Mouse (Mus musculus) gastrocnemius, adult 2 months (tissue): ENCODE results near the gene Zfp747. TPM values are rescaled to one million over a fixed set of nuclear protein-coding genes. Genes with fewer than 3 reads are reported as not detected.
A peak's percentile ranks its signal among the peaks of the same experiment; 100 is the strongest.

Experiments
- DNase-seq: peaks from one replicate; pipeline ENCODE4 v3.0.0; 2022
- H3K27ac ChIP-seq: fragments of 200-600 bp; 2 replicates; pipeline ENCODE4 v1.8.1; 2022; ENCODE audit warnings: mild to moderate bottlenecking
- H3K4me3 ChIP-seq: fragments of 200-600 bp; 2 replicates; pipeline ENCODE4 v1.8.1; 2022; ENCODE audit warnings: mild to moderate bottlenecking, moderate library complexity
- CTCF ChIP-seq: fragments of 200-600 bp; IDR thresholded peaks from 2 replicates; pipeline ENCODE4 v1.8.1; 2022; ENCODE audit warnings: antibody characterized with exemption, mild to moderate bottlenecking, moderate library complexity
- intact Hi-C: fragments of 180-260 bp; cut with DNase I; formaldehyde crosslinking; loops from one replicate; pipeline ENCODE4 v1.15.1; 2025
- total RNA-seq, 2 experiments: library from RNA; stranded (reverse); gene quantifications; 2 replicates each; pipeline ENCODE4 v1.2.3; 2021

The Zfp747 gene
- total RNA-seq, 2 experiments from 2014 or later = 3.7 to 3.8 TPM

DNA sequence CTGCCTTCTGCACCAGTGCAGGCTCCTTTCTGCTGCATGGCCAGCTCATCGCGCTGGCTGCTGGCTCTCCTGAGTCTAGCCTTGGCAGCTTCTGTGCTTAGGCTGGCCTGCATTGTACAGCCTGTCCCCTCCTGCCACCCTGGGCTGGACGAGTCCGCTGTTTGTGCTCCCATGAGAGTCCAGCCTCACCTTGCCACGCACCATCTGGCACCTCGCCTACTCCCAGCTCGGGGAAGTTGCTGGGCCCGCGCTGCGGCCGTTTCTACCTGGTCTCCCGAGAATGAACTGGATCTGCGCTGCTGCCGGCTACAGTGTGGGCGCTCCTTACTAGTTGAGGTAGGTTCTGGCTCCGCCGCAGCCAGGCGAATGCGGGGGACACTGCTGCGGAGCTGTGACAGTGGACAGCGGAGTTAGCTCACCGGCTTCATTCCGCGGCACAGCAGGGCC lies 12.4 kb downstream of the Zfp747 start:
- Histone ChIP-seq H3K4me3 (peak overlapping the region; percentile 71), H3K27ac (peak overlapping the region; percentile 58)
- no peak for TF ChIP-seq CTCF
- peak; percentile 39 for DNase-seq
- intact Hi-C loops = loop anchor here (2.0 to 10.0 kb wide), 3 partner anchors 44 to 135 kb away; partner anchors contain the start of genes Fbrs and Zfp764

DNA sequence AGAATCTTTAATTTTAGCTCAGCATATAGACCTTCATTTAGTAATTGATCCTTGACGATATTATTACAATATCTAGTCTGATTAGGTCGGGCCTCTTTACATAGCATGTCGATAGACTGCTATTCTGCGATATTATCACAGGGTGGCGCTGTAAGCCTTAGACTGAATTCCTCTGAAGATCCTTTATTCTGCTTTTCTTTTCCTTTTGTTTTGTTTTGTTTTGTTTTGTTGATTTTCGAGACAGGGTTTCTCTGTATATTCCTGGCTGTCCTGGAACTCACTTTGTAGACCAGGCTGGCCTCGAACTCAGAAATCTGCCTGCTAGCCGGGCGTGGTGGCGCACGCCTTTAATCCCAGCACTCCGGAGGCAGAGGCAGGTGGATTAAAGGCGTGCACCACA lies 13.4 kb downstream of the Zfp747 start:
- TF ChIP-seq CTCF = peak; percentile 90
- DNase-seq = peak; percentile 29
- peak overlapping the region; percentile 64 for H3K4me3 ChIP-seq
- 0 out of 2 replicates have a peak overlapping the region, but pooled peaks have one; percentile 43 for H3K27ac ChIP-seq
- intact Hi-C loops = loop anchor here (2.0 to 10.0 kb wide), 3 partner anchors 45 to 136 kb away; partner anchors contain the start of genes Fbrs and Zfp764

DNA sequence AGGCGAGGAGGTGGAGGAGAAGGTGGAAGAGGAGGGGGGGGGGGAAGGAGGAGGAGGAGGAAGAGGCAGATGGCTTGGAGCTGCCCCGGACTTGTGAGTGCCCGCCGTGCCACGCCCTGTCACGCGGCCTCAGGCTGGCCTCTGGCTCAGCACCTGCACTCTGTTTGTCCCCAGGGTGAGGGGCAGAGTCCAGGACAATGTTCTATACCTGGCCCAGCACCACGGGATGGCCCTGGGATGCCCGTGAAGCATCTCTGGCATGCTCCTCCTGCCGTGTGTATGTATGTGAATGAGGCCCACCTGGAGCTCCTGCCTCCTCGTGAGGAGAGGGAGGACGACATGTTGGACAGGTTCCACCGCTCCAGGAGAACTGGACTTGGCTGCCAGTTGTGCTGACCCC lies 14.4 kb downstream of the Zfp747 start:
- no peak for TF ChIP-seq CTCF
- no peak overlapping the region for H3K4me3 ChIP-seq
- no peak for DNase-seq
- H3K27ac ChIP-seq = no peak overlapping the region
- intact Hi-C loops = loop anchor here (5.0 to 10.0 kb wide), 2 partner anchors 46 to 113 kb away; partner anchors contain the start of genes Fbrs and Zfp764

DNA sequence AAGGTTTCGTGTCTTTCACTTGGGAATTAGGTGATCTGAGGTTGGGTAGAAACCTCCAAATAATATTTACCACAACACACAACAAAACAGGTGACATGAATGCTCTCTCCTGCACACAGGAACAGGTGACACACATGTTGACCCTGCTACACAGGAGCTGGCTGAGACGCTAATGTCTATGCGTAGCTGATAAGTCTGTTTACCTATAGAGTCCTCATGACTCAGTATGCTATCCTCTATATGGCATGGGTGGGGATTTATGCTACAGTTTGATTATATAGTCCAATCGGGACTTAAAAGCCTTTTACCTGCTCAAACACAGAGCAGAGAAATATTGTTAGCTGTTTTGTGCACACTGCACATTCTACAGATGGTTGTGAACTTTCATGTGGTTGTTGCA lies 15.6 kb downstream of the Zfp747 start:
- intact Hi-C loops = loop anchor here (5.0 to 10.0 kb wide), 2 partner anchors 47 to 115 kb away; partner anchors contain the start of genes Fbrs and Zfp764
- Histone ChIP-seq H3K27ac (no peak overlapping the region), H3K4me3 (no peak overlapping the region)
- DNase-seq = no peak
- TF ChIP-seq CTCF = no peak

DNA sequence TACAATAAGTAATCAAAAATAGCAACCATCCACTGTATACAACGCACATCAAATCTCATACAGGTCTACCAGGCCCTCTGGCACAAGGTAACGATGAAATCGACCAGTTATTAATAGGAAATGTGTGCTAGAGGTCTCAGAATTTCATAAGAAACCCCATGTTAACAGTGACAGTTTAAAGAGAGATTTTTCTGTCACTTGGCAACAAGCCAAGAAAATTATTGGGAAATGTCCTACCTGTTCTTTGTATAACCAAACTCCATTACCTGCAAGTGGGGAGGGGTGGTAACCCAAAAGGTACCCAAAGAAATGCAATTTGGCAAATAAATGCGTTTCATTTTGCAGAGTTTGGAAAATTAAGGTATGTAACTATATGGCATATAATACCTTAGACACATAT lies 17.4 kb downstream of the Zfp747 start:
- intact Hi-C loops = no loop called here
- Histone ChIP-seq H3K27ac (no peak overlapping the region), H3K4me3 (no peak overlapping the region)
- no peak for TF ChIP-seq CTCF
- no peak for DNase-seq

DNA sequence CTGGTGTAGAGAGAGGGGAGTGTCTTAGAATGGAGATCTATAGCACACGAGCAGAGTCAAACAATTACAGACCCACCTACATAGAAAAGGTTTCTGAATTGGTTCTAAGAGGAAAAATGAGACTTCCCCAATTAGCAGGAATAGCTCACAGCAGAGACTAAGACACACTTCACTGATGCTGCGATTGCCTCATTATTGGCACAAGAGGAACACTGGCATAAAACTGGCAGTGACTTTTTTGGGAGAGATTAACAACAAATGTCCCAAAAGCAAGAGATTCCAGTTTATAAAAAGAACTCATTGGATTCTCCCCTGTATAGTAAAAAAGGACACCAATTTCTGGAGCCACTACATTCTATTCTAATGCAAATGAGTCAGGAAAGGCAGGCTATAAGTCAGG lies 18.0 kb downstream of the Zfp747 start:
- intact Hi-C loops = no loop called here
- no peak for DNase-seq
- TF ChIP-seq CTCF = no peak
- Histone ChIP-seq H3K27ac (no peak overlapping the region), H3K4me3 (no peak overlapping the region)

DNA sequence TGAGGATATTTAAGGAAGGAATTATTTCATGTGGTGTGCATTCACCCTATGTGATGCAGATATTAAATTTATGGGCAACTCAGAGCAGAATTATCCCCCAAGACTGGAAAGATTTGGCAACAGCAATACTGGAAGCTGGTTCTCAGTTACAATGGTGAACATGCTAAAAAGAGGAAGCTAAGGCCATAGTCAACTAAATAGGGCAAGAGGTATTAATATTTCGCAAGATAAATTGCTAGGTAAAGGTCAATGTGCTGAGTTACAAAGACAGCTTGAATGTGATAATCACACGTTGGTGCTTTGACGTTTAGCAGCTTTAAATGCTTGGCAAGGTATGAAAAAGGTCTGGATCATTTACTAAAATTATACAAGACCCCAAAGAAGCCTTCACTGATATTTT lies 20.1 kb downstream of the Zfp747 start:
- Histone ChIP-seq H3K4me3 (no peak overlapping the region), H3K27ac (no peak overlapping the region)
- intact Hi-C loops = no loop called here
- no peak for TF ChIP-seq CTCF
- no peak for DNase-seq

DNA sequence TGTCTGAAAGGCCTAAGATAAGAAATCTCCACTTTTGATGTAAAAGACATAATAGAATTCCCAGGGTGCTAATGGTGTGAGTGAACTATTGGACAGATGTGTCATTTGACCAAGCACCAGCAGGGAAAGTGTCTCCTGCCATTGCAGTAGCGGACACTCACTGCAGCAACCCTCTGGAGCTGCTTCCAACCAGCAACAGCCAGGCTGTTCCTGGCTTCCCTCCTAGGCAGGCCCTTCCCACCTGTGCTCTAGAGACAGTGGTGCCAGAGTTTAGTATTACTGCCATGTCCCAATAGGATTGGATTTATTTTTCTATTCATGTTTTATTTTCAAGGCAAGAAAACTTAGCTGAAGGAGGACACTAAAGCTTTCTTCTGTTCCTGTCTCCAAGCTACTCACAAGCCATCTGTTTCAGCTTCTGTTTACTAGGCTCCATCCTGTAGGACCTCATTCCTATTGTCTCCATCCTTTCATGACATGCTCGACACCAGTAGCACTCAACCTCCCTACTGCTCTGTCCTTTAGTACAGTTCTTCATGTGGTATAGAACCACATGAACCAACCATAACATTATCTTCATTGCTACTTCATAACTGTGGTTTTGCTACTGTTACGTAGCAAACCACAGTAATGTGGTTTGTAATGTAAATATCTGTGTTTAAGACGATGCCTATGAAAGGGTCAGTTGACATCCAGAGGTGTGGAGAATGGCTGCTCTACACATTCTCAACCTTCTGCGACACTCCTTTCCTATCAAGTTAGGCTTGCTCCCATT lies 24.4 kb downstream of the Zfp747 start:
- DNase-seq = no peak
- H3K4me3 ChIP-seq = no peak overlapping the region
- no peak for TF ChIP-seq CTCF
- H3K27ac ChIP-seq = no peak overlapping the region
- intact Hi-C loops = no loop called here

DNA sequence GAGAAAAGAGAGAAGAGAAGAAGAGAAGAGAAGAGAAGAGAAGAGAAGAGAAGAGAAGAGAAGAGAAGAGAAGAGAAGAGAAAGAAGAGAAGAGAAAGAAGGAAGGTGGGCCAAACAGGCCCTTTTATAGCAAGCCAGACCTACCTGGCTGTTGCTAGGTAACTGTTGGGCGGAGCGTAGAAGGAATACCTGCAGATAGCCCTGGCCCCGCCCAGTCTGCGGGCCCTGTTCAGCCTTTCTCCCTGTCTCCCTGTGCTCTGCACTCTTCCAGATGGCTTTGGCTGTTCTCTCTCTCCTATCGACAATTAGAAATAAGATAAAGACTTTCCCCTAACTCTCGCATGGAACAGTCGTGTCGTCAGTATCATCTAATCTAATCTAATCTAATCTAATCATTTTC lies 29.2 kb downstream of the Zfp747 start:
- no peak for DNase-seq
- TF ChIP-seq CTCF = no peak
- peak overlapping the region; percentile 100 for H3K27ac ChIP-seq
- intact Hi-C loops = no loop called here
- H3K4me3 ChIP-seq = peak overlapping the region; percentile 77

DNA sequence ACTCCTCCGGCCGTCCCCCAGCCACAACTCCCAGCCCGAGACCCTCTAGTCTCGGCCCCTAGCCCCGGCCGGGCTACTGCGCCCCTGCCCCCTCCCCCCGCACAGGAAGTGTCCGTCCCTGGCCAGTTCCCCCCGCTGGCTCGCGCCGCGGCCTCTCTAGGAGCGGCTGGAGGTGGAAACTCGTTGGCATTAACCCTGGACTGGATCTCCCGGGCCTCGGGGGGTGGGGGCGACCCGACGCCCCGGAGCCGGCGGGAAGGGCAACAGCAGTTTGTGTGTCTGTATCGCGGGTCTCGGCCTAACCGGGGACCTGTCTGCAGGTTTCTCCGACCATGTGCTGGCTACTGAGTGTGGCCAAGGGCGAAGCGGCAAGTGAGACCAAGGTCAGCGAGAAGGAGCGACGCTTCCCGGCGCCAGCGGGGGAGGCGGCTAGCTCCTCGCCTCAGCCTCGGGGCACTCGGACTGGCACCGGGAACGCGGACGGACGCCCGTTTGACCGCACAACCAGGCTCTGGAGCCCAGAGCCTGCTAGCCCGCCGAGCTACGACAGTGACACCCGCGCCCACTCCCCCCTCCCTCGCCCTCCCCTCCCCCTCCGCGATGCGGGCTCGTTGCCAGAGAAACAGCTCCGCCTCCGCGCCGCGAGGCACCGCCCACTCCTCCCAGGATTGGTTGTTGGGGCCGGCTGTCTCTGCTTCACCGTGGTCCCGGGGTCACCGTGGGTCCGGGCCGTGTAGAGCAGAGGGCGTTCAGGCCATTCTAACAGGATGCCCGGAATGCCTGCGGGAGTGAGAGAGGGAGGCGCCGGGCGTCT lies 30.1 kb downstream of the Zfp747 start, which contains the start of gene Zfp768:
Gene Zfp768 (minus strand): TSS at position 78 of the 814 bp plus-strand sequence.
- H3K27ac ChIP-seq = peak within 1 kb of the TSS; percentile 100
- peak; percentile 96 for DNase-seq
- intact Hi-C loops = no loop called here

DNA sequence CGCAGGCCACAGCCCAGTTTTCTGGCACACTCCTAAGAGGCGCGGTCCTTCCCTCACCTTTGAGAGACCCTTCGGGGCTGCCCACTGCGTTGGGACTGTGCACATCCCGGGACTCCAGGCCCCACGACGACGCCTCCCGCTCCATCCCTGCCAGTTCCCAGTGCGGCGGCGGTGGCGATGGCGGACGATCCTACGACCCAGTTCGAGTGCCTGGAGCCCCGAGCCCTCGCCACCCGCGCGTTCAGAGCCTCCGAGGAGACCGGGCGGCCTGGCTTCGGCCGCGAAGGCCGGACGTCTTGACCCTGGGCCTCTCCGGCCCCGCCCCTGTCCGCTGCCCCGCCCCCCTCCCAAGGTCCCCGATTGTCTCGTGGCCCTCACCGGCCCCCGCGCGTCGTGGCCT lies 30.8 kb downstream of the Zfp747 start:
- Histone ChIP-seq H3K27ac (peak overlapping the region; percentile 100), H3K4me3 (peak overlapping the region; percentile 77)
- TF ChIP-seq CTCF = no peak
- intact Hi-C loops = no loop called here
- no peak for DNase-seq

More for the DNA sequence above, 30.1 kb downstream of the Zfp747 start, which contains the start of gene Zfp768:
- TF ChIP-seq CTCF = no peak
- H3K4me3 ChIP-seq = peak within 1 kb of the TSS; percentile 77

DNA sequence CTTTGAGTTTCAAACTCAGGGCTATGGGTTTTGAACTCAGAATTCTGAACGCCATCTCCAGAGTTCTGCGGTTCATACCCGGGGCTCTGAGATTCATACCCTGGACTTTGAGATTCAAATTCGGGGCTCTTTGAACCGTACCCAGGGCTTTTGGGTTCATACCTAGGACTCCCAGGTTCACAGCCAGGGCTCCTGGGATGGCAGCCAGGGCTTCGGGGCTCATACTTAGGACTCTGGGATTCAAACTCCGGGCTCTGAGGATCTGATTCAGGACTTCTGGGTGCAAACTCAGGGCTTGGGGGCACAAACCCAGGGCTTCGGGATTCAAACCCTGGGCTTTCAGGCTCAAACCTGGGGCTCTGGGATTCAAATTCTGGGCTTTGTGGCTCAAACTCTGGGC lies 31.5 kb downstream of the Zfp747 start:
- intact Hi-C loops = loop anchor here (5.0 kb wide), 1 partner anchor 72 kb away; the partner anchor contains the start of gene Sephs2
- TF ChIP-seq CTCF = no peak
- H3K27ac ChIP-seq = peak overlapping the region; percentile 100
- no peak for DNase-seq
- H3K4me3 ChIP-seq = peak overlapping the region; percentile 77
